In genomic region chr13:36736619-36736996, GRCm38 (mm10) we compare ENCODE assay signal across 8 mouse cellular contexts. TPM values are rescaled to one million over a fixed set of nuclear protein-coding genes. Genes with fewer than 3 reads are reported as not detected.
DNase-seq lines count a peak whose midpoint lies in the region; ATAC-seq lines count a peak whose summit lies in the region.

No protein-coding gene starts in this region.

- peaks cover 25% of the 10 kb centered on the region for H3K4me1 ChIP-seq in embryonic facial prominence, embryonic 13.5 days
- H3K4me1 ChIP-seq in intestine, embryonic 14.5 days (replicated peaks; ENCODE audit: control insufficient read depth, insufficient read depth, low read length) = no peaks in the 10 kb centered on the region
- peaks cover 20% of the 10 kb centered on the region; the same call in 1 of the 2 replicates for H3K4me1 ChIP-seq in neural tube, embryonic 12.5 days

- intact Hi-C loops in left cerebral cortex, postnatal 4 days (cut with DNase I) = loop anchor here (10.0 kb wide), 1 partner anchor 722 kb away; no protein-coding TSS in a partner anchor

- no peaks in the 10 kb centered on the region for H3K9me3 ChIP-seq in embryonic facial prominence, embryonic 13.5 days
- no peaks in the 10 kb centered on the region for H3K9me3 ChIP-seq in intestine, embryonic 14.5 days (ENCODE audit: control insufficient read depth, low read length)
- no peaks in the 10 kb centered on the region for H3K9me3 ChIP-seq in neural tube, embryonic 12.5 days

- DNase-seq in left cerebral cortex, postnatal 4 days = peak; percentile 41
- no peak for DNase-seq in left cerebral cortex, adult 11 months (ENCODE audit: low spot score)
- DNase-seq in intestine, embryonic 14.5 days (ENCODE audit: low spot score) = no peak
- DNase-seq in urinary bladder, adult 2 months (ENCODE audit: low spot score) = no peak
- no peak for DNase-seq in kidney, postnatal 36 days
- DNase-seq in lung, postnatal 36 days = no peak

- H3K36me3 ChIP-seq in embryonic facial prominence, embryonic 13.5 days = no peaks in the 10 kb centered on the region
- H3K36me3 ChIP-seq in intestine, embryonic 14.5 days (ENCODE audit: control insufficient read depth, insufficient read depth, low read length) = no peaks in the 10 kb centered on the region
- no peaks in the 10 kb centered on the region for H3K36me3 ChIP-seq in neural tube, embryonic 12.5 days

- H3K9ac ChIP-seq in embryonic facial prominence, embryonic 13.5 days = peak overlapping the region; percentile 63
- H3K9ac ChIP-seq in intestine, embryonic 14.5 days (ENCODE audit: low read length) = no peak overlapping the region
- H3K9ac ChIP-seq in neural tube, embryonic 12.5 days = 0 out of 2 replicates have a peak overlapping the region, but pooled peaks have one; percentile 47

- H3K4me3 ChIP-seq in embryonic facial prominence, embryonic 13.5 days = peak overlapping the region; percentile 50
- H3K4me3 ChIP-seq in intestine, embryonic 14.5 days (ENCODE audit: low read depth, low read length) = peak overlapping the region; percentile 38
- peak overlapping the region; percentile 37 for H3K4me3 ChIP-seq in neural tube, embryonic 12.5 days

- peak; percentile 53; the same call in 1 of the 2 replicates for ATAC-seq in embryonic facial prominence, embryonic 13.5 days (ENCODE audit: insufficient number of reproducible peaks, insufficient read depth, low FRiP score, low TSS enrichment, low read depth)
- peak; percentile 34 for ATAC-seq in intestine, embryonic 14.5 days (replicated peaks; ENCODE audit: low FRiP score, low TSS enrichment, low read depth)
- ATAC-seq in neural tube, embryonic 12.5 days (ENCODE audit: low FRiP score, low read depth) = peak; percentile 49

- H3K27me3 ChIP-seq in embryonic facial prominence, embryonic 13.5 days = peaks cover 51% of the 10 kb centered on the region
- peaks cover 47% of the 10 kb centered on the region for H3K27me3 ChIP-seq in intestine, embryonic 14.5 days (replicated peaks; ENCODE audit: control insufficient read depth, insufficient read depth, low read length)
- H3K27me3 ChIP-seq in neural tube, embryonic 12.5 days (replicated peaks) = peaks cover 33% of the 10 kb centered on the region

- peak overlapping the region; percentile 11; the same call in 1 of the 2 replicates for H3K27ac ChIP-seq in embryonic facial prominence, embryonic 13.5 days
- no peak overlapping the region for H3K27ac ChIP-seq in intestine, embryonic 14.5 days (ENCODE audit: low read depth)
- no peak overlapping the region; the same call in 1 of the 2 replicates for H3K27ac ChIP-seq in neural tube, embryonic 12.5 days

- WGBS in embryonic facial prominence, embryonic 13.5 days = 3% methylated on average over 9 of the region's 9 CpGs
- 8% methylated on average over 9 of the region's 9 CpGs for WGBS in intestine, embryonic 14.5 days
- 5% methylated on average over 9 of the region's 9 CpGs for WGBS in neural tube, embryonic 12.5 days

- H3K4me2 ChIP-seq in embryonic facial prominence, embryonic 13.5 days = peak overlapping the region; percentile 83
- peak overlapping the region; percentile 69 for H3K4me2 ChIP-seq in intestine, embryonic 14.5 days (ENCODE audit: low read length)
- peak overlapping the region; percentile 65 for H3K4me2 ChIP-seq in neural tube, embryonic 12.5 days (replicated peaks)

RNA-seq across cellular contexts. Expression of gene Nrn1, which starts 1.7 kb away (rescaled TPM):
- 10 to 100 TPM; 22.6 to 29.6 TPM for total RNA-seq in left cerebral cortex, postnatal 4 days (2021)
- 1.7 and 3.1 TPM in 2 replicates for polyA plus RNA-seq in embryonic facial prominence, embryonic 13.5 days (2015; fragmentation: Nextera tagmentation; extraction: Ambion mirVana)
- 13.5 and 15.9 TPM in 2 replicates for polyA plus RNA-seq in intestine, embryonic 14.5 days (2014; fragmentation: Nextera tagmentation; extraction: Ambion mirVana)
- polyA plus RNA-seq in neural tube, embryonic 12.5 days (2016; fragmentation: Nextera tagmentation; extraction: Ambion mirVana) = 39.4 and 44.9 TPM in 2 replicates
- 39.9 and 51.6 TPM in 2 replicates for polyA plus RNA-seq in urinary bladder, adult 2 months (2012; rRNA removed)
